Mouse (Mus musculus): ENCODE data around the gene Fgfr2.

- TF ChIP-seq POLR2A (IDR thresholded peaks at IDR 0.05; ENCODE audit: borderline replicate concordance, extremely low read depth, low read depth, low read length) (no peak), CTCF (IDR thresholded peaks at IDR 0.05; ENCODE audit: insufficient read depth, low read length) (no peak)
These were observed 891.7 kb downstream of the Fgfr2 start for GRCm38 (mm10) chr7:132231476-132231875.
